Comparison of ENCODE assay signal across 8 mouse cellular contexts in genomic region chr10:111566873-111567381, GRCm38 (mm10).
DNase-seq lines count a peak whose midpoint lies in the region; ATAC-seq lines count a peak whose summit lies in the region.

No protein-coding gene starts in this region.

- H3K9ac ChIP-seq in forebrain, embryonic 15.5 days (replicated peaks), result no peak overlapping the region
- no peak overlapping the region for H3K9ac ChIP-seq in hindbrain, embryonic 13.5 days

- no peak overlapping the region for H3K4me3 ChIP-seq in heart, embryonic 10.5 days
- H3K4me3 ChIP-seq in forebrain, embryonic 15.5 days, result no peak overlapping the region
- no peak overlapping the region for H3K4me3 ChIP-seq in hindbrain, embryonic 13.5 days

- ATAC-seq in forebrain, embryonic 15.5 days (replicated peaks), result peak; percentile 92
- peak; percentile 82 for ATAC-seq in hindbrain, embryonic 13.5 days (ENCODE audit: low FRiP score)
- no peak for ATAC-seq in megakaryocyte, adult 5-6 weeks (ENCODE audit: poor library complexity, severe bottlenecking)

- peak; percentile 92 for DNase-seq in heart, adult 11 months
- DNase-seq in heart, embryonic 10.5 days (ENCODE audit: low spot score), result no peak
- DNase-seq in adrenal gland, postnatal 36 days, result peak; percentile 60 to 68
- peak; percentile 76 to 77 for DNase-seq in left cerebral cortex, postnatal 10 days (ENCODE audit: extremely low spot score in 1 of 2, low spot score in 2 of 2)
- peak; percentile 69 for DNase-seq in right cerebral cortex, postnatal 25 days

- H3K36me3 ChIP-seq in heart, embryonic 10.5 days, result no peaks in the 10 kb centered on the region
- no peaks in the 10 kb centered on the region for H3K36me3 ChIP-seq in forebrain, embryonic 15.5 days
- H3K36me3 ChIP-seq in hindbrain, embryonic 13.5 days, result no peaks in the 10 kb centered on the region

- H3K27me3 ChIP-seq in heart, embryonic 10.5 days (ENCODE audit: insufficient read depth, poor library complexity, severe bottlenecking), result no peaks in the 10 kb centered on the region
- H3K27me3 ChIP-seq in forebrain, embryonic 15.5 days, result no peaks in the 10 kb centered on the region
- H3K27me3 ChIP-seq in hindbrain, embryonic 13.5 days, result no peaks in the 10 kb centered on the region

- no peak overlapping the region; the same call in 1 of the 2 replicates for H3K27ac ChIP-seq in heart, embryonic 10.5 days
- H3K27ac ChIP-seq in forebrain, embryonic 15.5 days (replicated peaks), result peak overlapping the region; percentile 81
- peak overlapping the region; percentile 60 for H3K27ac ChIP-seq in hindbrain, embryonic 13.5 days

- H3K9me3 ChIP-seq in heart, embryonic 10.5 days, result no peaks in the 10 kb centered on the region
- H3K9me3 ChIP-seq in forebrain, embryonic 15.5 days, result peaks cover 3% of the 10 kb centered on the region; the same call in 1 of the 2 replicates
- H3K9me3 ChIP-seq in hindbrain, embryonic 13.5 days, result no peaks in the 10 kb centered on the region

- no peak overlapping the region for H3K4me2 ChIP-seq in forebrain, embryonic 15.5 days (replicated peaks)
- no peak overlapping the region for H3K4me2 ChIP-seq in hindbrain, embryonic 13.5 days

- 81% methylated on average over 12 of the region's 12 CpGs for WGBS in heart, embryonic 10.5 days
- 11% methylated on average over 12 of the region's 12 CpGs for WGBS in forebrain, embryonic 15.5 days
- 53% methylated on average over 12 of the region's 12 CpGs for WGBS in hindbrain, embryonic 13.5 days

- intact Hi-C loops in left cerebral cortex, postnatal 10 days (cut with DNase I), result loop anchor here (5.0 kb wide), 1 partner anchor 60 kb away; the partner anchor contains the start of gene Phlda1

- H3K4me1 ChIP-seq in heart, embryonic 10.5 days, result peaks cover 20% of the 10 kb centered on the region
- H3K4me1 ChIP-seq in forebrain, embryonic 15.5 days, result peaks cover 23% of the 10 kb centered on the region
- H3K4me1 ChIP-seq in hindbrain, embryonic 13.5 days (replicated peaks), result peaks cover 10% of the 10 kb centered on the region; the same call in 1 of the 2 replicates
